Mouse (Mus musculus): ENCODE data around the gene Madcam1.

GRCm38 (mm10) chr10:79687513-79687912 lies 23.2 kb downstream of the Madcam1 start:
- TF ChIP-seq GATA1 (IDR thresholded peaks at IDR 0.05; ENCODE audit: low read length) (no peak), TAL1 (IDR thresholded peaks at IDR 0.05; ENCODE audit: low read length) (no peak)

Data from erythroblast, embryonic 14.5 days (primary cell).